Mouse (Mus musculus): Measurements from ENCODE around the gene Gm16181.

DNA sequence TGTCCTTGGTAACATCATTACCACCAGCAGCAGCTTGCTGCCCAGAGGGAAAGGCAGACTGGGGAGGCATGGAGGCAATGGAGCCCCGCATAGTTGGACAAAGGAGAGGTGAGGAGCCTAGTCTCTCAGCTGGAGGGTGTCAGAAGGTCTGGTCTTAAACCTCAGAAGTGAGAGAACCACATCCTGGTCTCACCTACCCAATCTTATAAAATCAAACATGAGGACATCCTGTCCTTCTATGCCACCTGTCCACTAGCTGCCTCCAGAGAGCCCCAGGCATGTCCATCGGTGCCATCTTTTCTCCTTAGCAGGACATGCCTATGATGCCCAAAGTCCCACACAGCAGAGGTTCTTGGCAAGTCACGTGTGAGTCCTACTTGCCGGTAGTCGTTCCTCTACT is 40.5 kb upstream of the Gm16181 start:
- TF ChIP-seq CTCF (IDR thresholded peaks at IDR 0.05; ENCODE audit: low read depth, low read length) (no peak), POLR2A (IDR thresholded peaks at IDR 0.05; ENCODE audit: insufficient read depth, low read length) (no peak)

Data from ES-Bruce4 (cell line).